Mouse (Mus musculus) midbrain, embryonic 12.5 days (tissue): ENCODE data around the gene 0610010K14Rik. TPM values are rescaled to one million over a fixed set of nuclear protein-coding genes. Genes with fewer than 3 reads are reported as not detected.

Experiments used
- ATAC-seq: fragments of 200-750 bp; cut with Nextera tagmentation; 2 replicates; pipeline ENCODE4 v1.8.0; 2017; ENCODE audit warnings: low read depth, moderate TSS enrichment, moderate library complexity; ENCODE audit not compliant: low FRiP score
- H3K27ac ChIP-seq: fragments of 300-500 bp; sonication (generic); replicated peaks from 2 replicates; pipeline ENCODE4 v1.5.1; 2016; ENCODE audit warnings: mild to moderate bottlenecking
- H3K27me3 ChIP-seq: fragments of 300-500 bp; sonication (generic); 2 replicates; pipeline ENCODE4 v1.6.1; 2016; ENCODE audit warnings: mild to moderate bottlenecking
- H3K36me3 ChIP-seq: fragments of 300-500 bp; sonication (generic); 2 replicates; pipeline ENCODE4 v1.6.1; 2016
- H3K4me1 ChIP-seq: fragments of 300-500 bp; sonication (generic); 2 replicates; pipeline ENCODE4 v1.6.1; 2016
- H3K4me2 ChIP-seq: fragments of 300-500 bp; sonication (generic); replicated peaks from 2 replicates; pipeline ENCODE4 v1.6.1; 2016; ENCODE audit warnings: mild to moderate bottlenecking, moderate library complexity
- H3K4me3 ChIP-seq: fragments of 300-500 bp; sonication (generic); 2 replicates; pipeline ENCODE4 v1.5.1; 2016; ENCODE audit warnings: mild to moderate bottlenecking
- H3K9ac ChIP-seq: fragments of 300-500 bp; sonication (generic); replicated peaks from 2 replicates; pipeline ENCODE4 v1.6.1; 2016; ENCODE audit warnings: mild to moderate bottlenecking, moderate library complexity
- H3K9me3 ChIP-seq: fragments of 300-500 bp; sonication (generic); 2 replicates; pipeline ENCODE4 v1.6.1; 2016; ENCODE audit warnings: mild to moderate bottlenecking
- WGBS: fragments of 180-500 bp; shearing (Covaris S2); methylation state at CpG from one replicate; pipeline ENCODE4 v1.1.7; 2016; 5-methylcytosine and 5-hydroxymethylcytosine counted together
- polyA plus RNA-seq: library from polyadenylated mRNA; unstranded; fragments of >200 nt; fragmentation: Nextera tagmentation; extraction: Ambion mirVana; gene quantifications from 2 replicates; pipeline ENCODE4 v1.2.1, GENCODE M21; 2016

0610010K14Rik gene
- polyA plus RNA-seq, 1 experiment from 2014 or later = 210 TPM

DNA sequence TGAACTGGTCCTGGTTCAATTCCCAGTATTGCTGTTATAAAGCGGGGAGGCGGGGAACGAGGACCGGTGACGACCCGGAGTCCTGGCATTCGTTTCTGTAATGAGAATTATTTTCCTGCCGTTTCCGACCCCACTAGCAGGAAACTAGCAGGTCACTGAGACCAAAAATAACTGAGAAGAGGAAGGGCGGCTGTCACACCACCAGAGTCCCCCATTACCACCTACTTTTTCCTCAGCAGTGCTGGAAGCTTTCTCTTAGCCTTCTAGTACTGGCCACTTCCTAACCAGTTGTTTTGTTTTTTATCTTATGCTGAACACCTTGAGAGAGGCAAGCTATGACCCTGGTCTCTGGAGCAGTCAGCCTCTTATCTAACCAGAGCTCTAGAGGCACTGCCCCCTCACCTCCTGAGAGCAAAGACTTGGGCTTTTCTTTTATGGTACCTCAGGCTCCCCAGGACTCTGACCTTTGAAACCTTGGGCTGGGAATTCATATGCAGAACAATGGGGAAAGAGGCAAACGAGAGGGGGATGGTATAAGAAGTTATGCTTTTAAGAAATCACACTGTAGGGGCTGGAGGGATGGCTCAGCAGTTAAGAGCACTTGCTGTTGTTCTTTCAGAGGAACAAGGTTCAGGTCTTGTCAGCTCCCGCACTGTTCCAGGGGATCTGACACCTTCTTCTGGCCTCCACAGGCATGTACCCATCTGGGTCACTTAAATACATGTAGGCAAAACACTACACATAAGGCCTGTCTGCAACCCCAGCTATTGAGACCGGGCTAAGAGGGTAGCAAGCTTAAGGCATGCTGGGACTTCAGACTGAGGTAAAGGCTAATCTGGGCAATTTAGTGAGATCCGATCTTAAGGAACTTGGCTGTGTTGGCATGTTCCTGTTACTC is 15.9 kb downstream of the 0610010K14Rik start:
- Histone ChIP-seq H3K9me3 (no peaks in the 10 kb centered on the region), H3K4me2 (peak overlapping the region; percentile 88), H3K4me1 (peaks cover 41% of the 10 kb centered on the region), H3K36me3 (peaks cover 12% of the 10 kb centered on the region), H3K9ac (peak overlapping the region; percentile 77), H3K27ac (peak overlapping the region; percentile 90), H3K4me3 (peak overlapping the region; percentile 61), H3K27me3 (peaks cover 55% of the 10 kb centered on the region)
- WGBS = 10% methylated on average over 14 of the region's 14 CpGs
- no peak for ATAC-seq

DNA sequence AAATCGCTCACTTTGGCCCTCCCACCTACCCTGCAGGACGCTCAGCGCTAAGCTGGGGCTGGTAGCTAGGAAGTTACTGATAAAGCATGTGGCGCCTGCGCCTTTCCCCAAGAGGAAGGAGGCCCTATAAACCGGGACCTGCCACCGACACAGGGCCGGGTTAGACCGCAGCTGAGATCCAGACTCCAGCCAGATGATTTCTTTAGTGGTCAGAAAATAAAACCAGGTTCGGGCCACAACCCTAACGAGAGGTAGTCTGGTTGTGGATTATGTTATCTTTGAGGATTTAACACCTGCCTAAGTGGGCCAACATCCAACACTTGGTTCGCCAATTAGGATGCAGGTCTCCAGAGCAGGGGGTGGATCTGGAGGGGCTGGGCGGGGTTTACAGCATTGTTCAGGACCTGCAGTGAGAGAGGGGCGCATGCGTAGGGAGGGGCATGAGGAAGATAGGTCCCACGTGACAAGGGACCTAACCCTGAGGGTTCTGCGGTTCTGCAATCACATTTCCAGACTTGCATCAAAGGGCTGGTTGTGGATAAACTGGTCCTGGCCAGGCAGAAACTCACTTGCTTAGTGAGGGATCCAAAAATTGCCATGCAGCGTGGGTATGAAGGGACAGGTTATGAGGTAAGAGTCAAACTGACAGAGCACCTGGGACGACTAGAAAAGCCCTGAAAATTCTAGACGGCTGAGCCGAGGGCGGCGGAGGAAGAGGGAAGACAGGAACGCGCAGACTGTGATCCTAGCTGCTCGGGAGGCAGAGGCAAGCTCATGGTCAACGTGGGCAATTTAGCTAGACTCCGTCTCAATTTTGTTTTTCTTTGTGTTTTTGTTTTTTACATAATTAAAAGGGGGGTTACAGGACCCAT is 16.7 kb downstream of the 0610010K14Rik start, which contains the start of gene Slc16a13:
Slc16a13 (minus strand) TSS at position 334 of the 872 bp plus-strand sequence.
- peak within 1 kb of the TSS; percentile 90 for H3K27ac ChIP-seq
- H3K9me3 ChIP-seq = no peaks in the 10 kb centered on the region
- H3K4me2 ChIP-seq = peak within 1 kb of the TSS; percentile 88
- H3K9ac ChIP-seq = peak within 1 kb of the TSS; percentile 77
- ATAC-seq = peak; percentile 93
- peaks cover 16% of the 10 kb centered on the region for H3K36me3 ChIP-seq
- H3K27me3 ChIP-seq = peaks cover 55% of the 10 kb centered on the region
- peak within 1 kb of the TSS; percentile 61 for H3K4me3 ChIP-seq
- H3K4me1 ChIP-seq = peaks cover 32% of the 10 kb centered on the region
- WGBS = under 1% methylated on average over 28 of the region's 28 CpGs

DNA sequence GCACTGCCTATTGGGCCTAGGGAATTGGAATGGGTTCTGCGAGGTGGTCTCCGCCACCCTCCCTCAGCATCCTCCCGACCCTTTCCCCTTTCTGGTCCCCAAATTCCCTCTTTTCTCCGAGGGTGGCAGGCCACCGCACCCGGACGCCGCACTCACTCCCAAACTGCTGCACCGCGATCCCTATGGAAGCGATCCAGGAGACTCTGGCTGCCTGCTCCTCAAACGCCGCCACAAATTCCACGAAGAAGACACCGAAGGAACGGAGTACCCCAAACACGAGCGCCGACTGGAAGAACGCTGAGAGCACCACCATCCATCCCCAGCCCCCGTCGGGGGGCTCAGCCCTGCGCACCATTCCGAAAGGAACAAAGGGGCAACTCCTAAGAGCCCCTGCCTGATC is 17.4 kb downstream of the 0610010K14Rik start:
- peak overlapping the region; percentile 90 for H3K27ac ChIP-seq
- H3K4me2 ChIP-seq = peak overlapping the region; percentile 88
- peaks cover 16% of the 10 kb centered on the region for H3K36me3 ChIP-seq
- no peak for ATAC-seq
- under 1% methylated on average over 24 of the region's 24 CpGs for WGBS
- peak overlapping the region; percentile 77 for H3K9ac ChIP-seq
- peak overlapping the region; percentile 61 for H3K4me3 ChIP-seq
- peaks cover 55% of the 10 kb centered on the region for H3K27me3 ChIP-seq
- no peaks in the 10 kb centered on the region for H3K9me3 ChIP-seq
- peaks cover 33% of the 10 kb centered on the region for H3K4me1 ChIP-seq

DNA sequence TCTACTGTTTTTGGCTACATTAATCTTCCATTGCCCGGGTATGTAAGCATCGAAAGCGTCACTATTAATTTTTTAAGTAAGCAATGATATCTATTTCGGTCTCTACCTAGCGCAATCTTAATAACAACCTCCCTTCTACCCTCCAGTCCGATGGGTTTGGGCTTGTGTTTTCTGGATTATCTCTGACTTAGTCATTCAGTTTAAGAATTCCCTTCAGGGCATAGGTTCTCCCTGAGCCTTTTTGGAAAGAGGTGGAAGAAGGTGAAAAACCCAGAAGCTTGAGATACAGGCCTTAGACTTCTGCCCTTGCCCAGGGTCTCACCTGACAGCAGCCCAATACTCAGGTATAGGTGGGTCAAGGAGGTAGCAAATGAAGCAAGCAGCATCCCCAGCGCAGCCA is 17.8 kb downstream of the 0610010K14Rik start:
- H3K27me3 ChIP-seq = peaks cover 55% of the 10 kb centered on the region
- H3K4me1 ChIP-seq = peaks cover 36% of the 10 kb centered on the region
- peak overlapping the region; percentile 77 for H3K9ac ChIP-seq
- H3K4me2 ChIP-seq = peak overlapping the region; percentile 88
- H3K4me3 ChIP-seq = peak overlapping the region; percentile 61
- no peak for ATAC-seq
- H3K36me3 ChIP-seq = peaks cover 16% of the 10 kb centered on the region
- peak overlapping the region; percentile 90; the same call in 1 of the 2 replicates for H3K27ac ChIP-seq
- 56% methylated on average over 7 of the region's 7 CpGs for WGBS
- H3K9me3 ChIP-seq = no peaks in the 10 kb centered on the region

DNA sequence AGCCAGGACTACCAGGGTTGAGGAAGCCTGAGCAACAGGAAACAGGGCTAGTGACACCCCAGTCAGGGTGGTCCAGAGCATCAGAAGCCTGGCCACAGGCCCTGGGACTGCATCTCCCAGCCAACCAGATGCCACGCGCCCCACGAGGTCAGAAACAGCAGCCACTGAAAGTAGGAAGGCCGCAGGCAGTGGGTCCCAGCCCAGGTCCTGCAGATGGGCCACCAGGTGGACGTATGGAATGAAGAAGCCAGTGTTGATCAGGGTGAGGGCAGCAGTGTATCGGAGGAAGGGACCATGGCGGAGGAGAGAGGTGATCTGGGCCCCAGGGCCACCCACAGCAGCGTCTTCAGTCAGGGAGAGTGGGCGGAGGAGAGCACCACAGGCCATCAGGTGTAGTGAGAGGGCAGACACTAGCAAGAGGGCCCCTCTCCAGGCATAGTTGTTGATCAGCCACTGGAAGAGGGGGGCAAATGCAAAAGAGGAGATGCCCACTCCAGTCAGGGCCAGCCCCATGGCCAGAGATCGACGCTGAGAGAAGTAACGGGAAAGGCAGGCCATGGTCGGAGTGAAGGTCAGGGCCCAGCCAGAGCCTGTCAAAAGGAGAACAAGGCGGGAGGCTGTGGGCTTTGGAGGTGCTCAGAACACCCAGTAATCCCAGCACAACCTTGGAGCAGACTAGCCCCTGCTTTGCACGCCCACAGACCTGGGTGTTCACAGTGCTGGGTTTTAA is 18.8 kb downstream of the 0610010K14Rik start:
- ATAC-seq = no peak
- no peaks in the 10 kb centered on the region for H3K9me3 ChIP-seq
- 87% methylated on average over 15 of the region's 15 CpGs for WGBS
- H3K9ac ChIP-seq = peak overlapping the region; percentile 31; the same call in 1 of the 2 replicates
- peak overlapping the region; percentile 88 for H3K4me2 ChIP-seq
- peaks cover 55% of the 10 kb centered on the region for H3K27me3 ChIP-seq
- peaks cover 16% of the 10 kb centered on the region for H3K36me3 ChIP-seq
- H3K4me1 ChIP-seq = peaks cover 46% of the 10 kb centered on the region
- H3K4me3 ChIP-seq = peak overlapping the region; percentile 61; the same call in 1 of the 2 replicates
- no peak overlapping the region for H3K27ac ChIP-seq

DNA sequence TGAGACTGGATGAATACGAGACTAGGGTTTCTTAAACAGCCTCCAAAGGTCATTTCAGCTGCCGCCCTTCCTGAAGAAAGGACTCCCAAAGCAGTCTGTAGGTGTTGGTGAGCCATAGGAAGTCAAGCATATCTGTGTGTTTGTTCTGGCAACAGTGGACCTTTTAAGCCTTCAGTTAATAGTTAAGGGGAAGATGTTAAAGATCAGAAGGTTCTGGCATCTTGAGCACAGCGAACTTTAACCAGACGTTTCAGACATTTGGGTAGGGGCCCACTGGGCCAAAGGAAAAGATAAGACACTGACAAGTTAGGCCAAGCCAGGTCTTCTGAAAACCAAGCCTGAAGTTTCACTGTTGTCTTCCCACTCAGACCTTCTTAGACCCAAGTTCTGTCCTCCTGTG is 19.7 kb downstream of the 0610010K14Rik start:
- Histone ChIP-seq H3K4me1 (peaks cover 54% of the 10 kb centered on the region), H3K27me3 (peaks cover 58% of the 10 kb centered on the region), H3K4me2 (no peak overlapping the region; the same call in 1 of the 2 replicates), H3K36me3 (peaks cover 16% of the 10 kb centered on the region), H3K9me3 (no peaks in the 10 kb centered on the region), H3K9ac (no peak overlapping the region), H3K4me3 (no peak overlapping the region), H3K27ac (no peak overlapping the region)
- no peak for ATAC-seq
- 89% methylated on average over 4 of the region's 4 CpGs for WGBS

DNA sequence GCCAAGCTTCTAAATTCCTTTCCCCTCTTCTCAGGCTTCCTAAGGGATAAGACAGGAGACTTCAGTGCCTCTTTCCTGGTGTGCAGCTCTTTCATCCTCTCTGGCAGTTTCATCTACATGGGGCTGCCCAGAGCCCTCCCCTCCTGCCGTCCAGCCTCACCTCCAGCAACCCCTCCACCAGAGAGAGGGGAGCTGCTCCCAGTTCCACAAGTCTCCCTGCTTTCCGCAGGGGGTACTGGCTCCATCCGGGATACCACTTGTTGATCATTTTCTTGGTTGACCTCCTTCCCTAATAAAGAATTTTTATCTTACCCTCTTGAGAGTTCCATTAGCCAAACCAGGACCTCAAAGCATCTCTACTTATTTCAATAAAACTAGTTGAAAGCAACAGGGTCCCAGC is 21.6 kb downstream of the 0610010K14Rik start:
- 46% methylated on average over 3 of the region's 3 CpGs for WGBS
- no peak overlapping the region for H3K4me3 ChIP-seq
- peaks cover 16% of the 10 kb centered on the region for H3K36me3 ChIP-seq
- no peak overlapping the region for H3K4me2 ChIP-seq
- H3K9me3 ChIP-seq = no peaks in the 10 kb centered on the region
- peaks cover 44% of the 10 kb centered on the region for H3K4me1 ChIP-seq
- no peak overlapping the region for H3K9ac ChIP-seq
- H3K27me3 ChIP-seq = peaks cover 71% of the 10 kb centered on the region
- no peak for ATAC-seq
- H3K27ac ChIP-seq = no peak overlapping the region

DNA sequence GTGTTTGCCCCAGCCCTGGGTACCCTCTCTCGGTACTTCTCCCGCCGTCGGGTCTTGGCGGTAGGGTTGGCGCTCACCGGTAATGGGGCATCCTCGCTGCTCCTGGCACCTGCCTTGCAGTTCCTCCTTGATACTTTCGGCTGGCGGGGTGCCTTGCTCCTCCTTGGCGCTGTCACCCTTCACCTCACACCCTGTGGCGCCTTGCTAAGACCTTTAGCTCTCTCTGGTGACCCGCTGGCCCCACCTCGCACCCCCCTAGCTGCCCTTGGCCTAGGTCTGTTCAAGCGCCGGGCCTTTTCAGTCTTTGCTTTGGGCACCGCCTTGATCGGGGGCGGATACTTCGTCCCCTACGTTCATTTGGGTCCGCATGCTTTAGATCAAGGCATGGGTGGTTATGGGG is 22.4 kb downstream of the 0610010K14Rik start:
- Histone ChIP-seq H3K4me3 (0 out of 2 replicates have a peak overlapping the region, but pooled peaks have one; percentile 33), H3K9ac (no peak overlapping the region), H3K27me3 (peaks cover 76% of the 10 kb centered on the region), H3K4me1 (peaks cover 44% of the 10 kb centered on the region), H3K4me2 (no peak overlapping the region; the same call in 1 of the 2 replicates), H3K9me3 (no peaks in the 10 kb centered on the region), H3K27ac (no peak overlapping the region), H3K36me3 (peaks cover 16% of the 10 kb centered on the region)
- ATAC-seq = no peak
- whole genome bisulfite sequencing = 9% methylated on average over 22 of the region's 22 CpGs

DNA sequence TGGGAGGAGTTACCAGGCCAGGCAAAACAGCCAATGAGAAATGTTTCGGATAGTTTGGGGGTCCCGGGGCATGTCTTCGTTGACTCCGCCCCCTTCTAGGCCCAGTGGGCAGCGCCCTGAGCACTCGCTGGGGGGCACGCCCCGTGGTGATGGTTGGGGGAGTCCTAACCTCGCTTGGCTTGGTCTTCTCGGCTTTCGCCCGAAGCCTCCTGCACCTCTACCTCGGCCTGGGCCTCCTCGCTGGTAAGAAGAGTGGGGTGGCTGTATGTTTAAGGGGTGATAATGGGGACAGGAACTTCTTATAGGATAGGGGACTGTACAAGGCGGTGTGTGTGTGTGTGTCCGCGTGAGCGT is 22.9 kb downstream of the 0610010K14Rik start:
- no peak for ATAC-seq
- Histone ChIP-seq H3K9me3 (no peaks in the 10 kb centered on the region), H3K27me3 (peaks cover 76% of the 10 kb centered on the region), H3K9ac (no peak overlapping the region), H3K4me1 (peaks cover 41% of the 10 kb centered on the region), H3K36me3 (peaks cover 16% of the 10 kb centered on the region), H3K4me3 (peak overlapping the region; percentile 33), H3K4me2 (peak overlapping the region; percentile 59), H3K27ac (no peak overlapping the region)
- 5% methylated on average over 18 of the region's 18 CpGs for WGBS

DNA sequence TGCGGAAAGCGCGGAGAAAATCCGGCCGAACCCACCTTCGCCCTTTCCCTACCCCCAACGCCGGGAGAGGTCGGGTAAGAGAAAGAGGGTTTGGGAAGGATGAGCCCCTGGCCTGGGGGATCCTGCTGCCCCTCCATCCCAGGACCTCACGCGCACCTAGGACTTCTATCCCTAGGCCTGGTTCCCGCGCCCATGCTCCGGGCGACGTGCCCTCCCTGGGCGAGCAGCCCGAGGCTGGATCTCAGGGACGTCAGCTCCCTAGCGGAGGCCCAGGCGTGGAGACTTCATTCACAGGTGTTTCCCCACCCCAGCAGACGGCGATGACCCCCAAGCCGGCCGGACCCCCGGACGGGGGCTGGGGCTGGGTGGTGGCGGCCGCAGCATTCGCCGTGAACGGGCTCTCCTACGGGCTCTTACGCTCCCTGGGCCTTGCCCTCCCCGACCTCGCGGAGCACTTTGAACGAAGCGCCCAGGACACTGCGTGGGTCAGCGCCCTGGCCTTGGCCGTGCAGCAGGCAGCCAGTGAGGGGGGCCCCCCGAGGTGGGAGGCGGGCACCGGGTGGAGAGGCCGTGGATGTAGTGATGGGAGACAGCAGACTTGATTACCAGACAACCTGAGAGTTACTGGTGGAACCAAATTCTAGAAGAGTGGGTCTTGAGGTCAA is 23.4 kb downstream of the 0610010K14Rik start:
- under 1% methylated on average over 46 of the region's 46 CpGs for WGBS
- Histone ChIP-seq H3K36me3 (peaks cover 16% of the 10 kb centered on the region), H3K9ac (peak overlapping the region; percentile 25; the same call in 1 of the 2 replicates), H3K27ac (no peak overlapping the region), H3K4me2 (peak overlapping the region; percentile 59), H3K9me3 (no peaks in the 10 kb centered on the region), H3K4me3 (peak overlapping the region; percentile 33), H3K4me1 (peaks cover 37% of the 10 kb centered on the region), H3K27me3 (peaks cover 76% of the 10 kb centered on the region)
- peak; percentile 30; the same call in 1 of the 2 replicates for ATAC-seq

DNA sequence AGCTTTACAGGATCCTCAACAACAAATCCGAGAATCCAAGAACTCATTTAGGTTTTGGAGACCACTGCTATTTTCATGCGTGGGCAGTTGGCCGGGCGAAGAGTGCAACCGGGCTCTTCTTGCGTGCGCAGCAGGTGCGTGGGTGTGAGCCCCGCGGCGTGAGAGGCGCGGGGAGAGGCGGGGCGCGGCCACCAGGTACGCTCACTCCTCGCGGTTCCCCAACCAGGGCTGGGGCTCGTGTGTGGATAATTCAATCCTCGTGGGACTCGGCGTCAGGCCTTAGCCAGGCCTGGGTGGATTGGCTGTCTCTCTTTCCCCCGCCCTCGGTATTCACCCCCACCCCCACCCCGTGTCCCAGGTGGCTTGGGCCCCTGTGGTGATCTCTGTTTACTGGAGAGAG is 24.0 kb downstream of the 0610010K14Rik start:
- Histone ChIP-seq H3K9ac (peak overlapping the region; percentile 25; the same call in 1 of the 2 replicates), H3K4me2 (peak overlapping the region; percentile 59), H3K27ac (no peak overlapping the region), H3K9me3 (no peaks in the 10 kb centered on the region), H3K27me3 (peaks cover 73% of the 10 kb centered on the region), H3K4me3 (peak overlapping the region; percentile 33), H3K36me3 (peaks cover 16% of the 10 kb centered on the region), H3K4me1 (peaks cover 31% of the 10 kb centered on the region)
- WGBS = 6% methylated on average over 26 of the region's 26 CpGs
- no peak; the same call in 1 of the 2 replicates for ATAC-seq
